Mouse (Mus musculus) ES-E14 (cell line): ENCODE results near the gene Pygo2. TPM values are rescaled to one million over a fixed set of nuclear protein-coding genes. Genes with fewer than 3 reads are reported as not detected.
A peak's percentile ranks its signal among the peaks of the same experiment; 100 is the strongest.

Experiments
- DNase-seq: peaks from one replicate; pipeline ENCODE4 v3.0.0-alpha.2; 2013; ENCODE audit warnings: low read depth, low spot score
- H3K27ac ChIP-seq: 2 replicates; pipeline ENCODE4 v1.5.1; 2012; ENCODE audit warnings: low read depth, mild to moderate bottlenecking, low read length, moderate library complexity, mixed read lengths; ENCODE audit not compliant: poor library complexity, insufficient read depth, severe bottlenecking
- H3K36me3 ChIP-seq: 2 replicates; pipeline ENCODE4 v1.6.1; 2012; ENCODE audit warnings: mild to moderate bottlenecking, low read length, moderate library complexity, mixed read lengths; ENCODE audit not compliant: control insufficient read depth, poor library complexity, insufficient read depth, severe bottlenecking
- H3K4me1 ChIP-seq, 2 experiments: fragments of 150-350 bp in 1 of 2; sonication (generic) in 1 of 2; 2 replicates each; pipeline ENCODE4 v1.6.1; 2012; ENCODE audit warnings: low read length in 2 of 2, mild to moderate bottlenecking in 1 of 2, mixed read lengths in 1 of 2; ENCODE audit not compliant: control insufficient read depth in 2 of 2, insufficient read depth in 2 of 2, poor library complexity in 1 of 2
- H3K4me3 ChIP-seq, 2 experiments: fragments of 150-350 bp in 1 of 2; sonication (generic) in 1 of 2; 2 replicates each; pipeline ENCODE4 v1.5.1; 2012; ENCODE audit warnings: low read length in 2 of 2, low read depth in 1 of 2, mild to moderate bottlenecking in 1 of 2, mixed read lengths in 1 of 2; ENCODE audit not compliant: insufficient read depth in 1 of 2, poor library complexity in 1 of 2, severe bottlenecking in 1 of 2
- H3K9ac ChIP-seq: 2 replicates; pipeline ENCODE4 v1.6.1; 2012; ENCODE audit warnings: low read depth, mild to moderate bottlenecking, low read length, mixed read lengths; ENCODE audit not compliant: poor library complexity, insufficient read depth, severe bottlenecking
- H3K9me3 ChIP-seq: fragments of 150-350 bp; sonication (generic); 2 replicates; pipeline ENCODE4 v1.6.1; 2012; ENCODE audit warnings: low read depth, mild to moderate bottlenecking, low read length; ENCODE audit not compliant: control insufficient read depth, insufficient read depth
- CHD2 ChIP-seq: IDR thresholded peaks from 2 replicates; pipeline ENCODE4 v1.6.1; 2014; ENCODE audit warnings: mild to moderate bottlenecking, low read depth, low read length, inconsistent platforms
- HCFC1 ChIP-seq: IDR thresholded peaks from 2 replicates; pipeline ENCODE4 v1.6.1; 2012; ENCODE audit warnings: low read length, inconsistent platforms, borderline replicate concordance; ENCODE audit not compliant: insufficient read depth
- MAFK ChIP-seq: IDR thresholded peaks from 2 replicates; pipeline ENCODE4 v1.6.1; 2014; ENCODE audit warnings: mild to moderate bottlenecking, low read depth, low read length, inconsistent platforms; ENCODE audit not compliant: insufficient read depth
- ZC3H11A ChIP-seq: IDR thresholded peaks from 2 replicates; pipeline ENCODE4 v1.6.1; 2012; ENCODE audit warnings: low read depth, mild to moderate bottlenecking, inconsistent platforms, low read length, borderline replicate concordance
- ZNF384 ChIP-seq: IDR thresholded peaks from 2 replicates; pipeline ENCODE4 v1.6.1; 2012; ENCODE audit warnings: low read depth, low read length, inconsistent platforms
- in situ Hi-C, 2 experiments: fragments of 600-800 bp; cut with MboI; formaldehyde crosslinking; loops; one replicate each; pipeline ENCODE4 v1.15.1; 2025; ENCODE audit warnings: low sequenced_read_pairs in 2 of 2, inconsistent platforms in 1 of 2; ENCODE audit not compliant: unreplicated experiment in 2 of 2
- total RNA-seq: library from RNA; depleted of rRNA; stranded (reverse); fragments of 300-350 nt; gene quantifications from 2 replicates; pipeline ENCODE4 v1.2.3, GENCODE M21; 2012

The Pygo2 gene
- total RNA-seq, 1 experiment, result 39.2 TPM

DNA sequence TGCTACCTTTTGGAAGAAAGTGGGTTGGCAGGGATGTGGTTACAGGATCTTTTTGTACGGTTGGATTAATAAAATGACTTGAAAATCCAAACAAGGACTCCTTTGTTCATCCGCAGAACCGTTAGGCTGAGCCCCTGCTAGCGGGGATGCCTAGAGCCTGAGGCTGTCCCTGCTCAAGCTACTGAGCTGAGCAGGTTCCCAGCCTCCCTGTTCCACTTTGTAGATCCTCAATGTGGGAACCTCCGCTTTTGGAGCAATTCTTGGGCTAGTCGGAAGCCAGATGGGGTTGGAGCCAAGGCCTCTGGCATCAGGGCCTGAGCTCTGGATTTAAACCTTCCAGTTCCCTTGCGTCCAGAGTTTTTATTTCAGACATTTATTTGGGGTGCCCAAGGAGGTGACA, 5.0 kb downstream of the Pygo2 start:
- in situ Hi-C loops, result no loop called here
- no peak overlapping the region for H3K27ac ChIP-seq
- DNase-seq, result no peak
- no peak for TF ChIP-seq CHD2
- H3K4me1 ChIP-seq, result peaks cover 3 to 27% of the 10 kb centered on the region in 2 experiments; a peak in 2 of 4 replicates
- H3K36me3 ChIP-seq, result peaks cover 15% of the 10 kb centered on the region
- H3K9ac ChIP-seq, result peak overlapping the region; percentile 4; the same call in 1 of the 2 replicates
- H3K9me3 ChIP-seq, result no peaks in the 10 kb centered on the region
- peak overlapping the region in 1 of 2 experiments; percentile 11; a peak in 1 of 4 replicates for H3K4me3 ChIP-seq

DNA sequence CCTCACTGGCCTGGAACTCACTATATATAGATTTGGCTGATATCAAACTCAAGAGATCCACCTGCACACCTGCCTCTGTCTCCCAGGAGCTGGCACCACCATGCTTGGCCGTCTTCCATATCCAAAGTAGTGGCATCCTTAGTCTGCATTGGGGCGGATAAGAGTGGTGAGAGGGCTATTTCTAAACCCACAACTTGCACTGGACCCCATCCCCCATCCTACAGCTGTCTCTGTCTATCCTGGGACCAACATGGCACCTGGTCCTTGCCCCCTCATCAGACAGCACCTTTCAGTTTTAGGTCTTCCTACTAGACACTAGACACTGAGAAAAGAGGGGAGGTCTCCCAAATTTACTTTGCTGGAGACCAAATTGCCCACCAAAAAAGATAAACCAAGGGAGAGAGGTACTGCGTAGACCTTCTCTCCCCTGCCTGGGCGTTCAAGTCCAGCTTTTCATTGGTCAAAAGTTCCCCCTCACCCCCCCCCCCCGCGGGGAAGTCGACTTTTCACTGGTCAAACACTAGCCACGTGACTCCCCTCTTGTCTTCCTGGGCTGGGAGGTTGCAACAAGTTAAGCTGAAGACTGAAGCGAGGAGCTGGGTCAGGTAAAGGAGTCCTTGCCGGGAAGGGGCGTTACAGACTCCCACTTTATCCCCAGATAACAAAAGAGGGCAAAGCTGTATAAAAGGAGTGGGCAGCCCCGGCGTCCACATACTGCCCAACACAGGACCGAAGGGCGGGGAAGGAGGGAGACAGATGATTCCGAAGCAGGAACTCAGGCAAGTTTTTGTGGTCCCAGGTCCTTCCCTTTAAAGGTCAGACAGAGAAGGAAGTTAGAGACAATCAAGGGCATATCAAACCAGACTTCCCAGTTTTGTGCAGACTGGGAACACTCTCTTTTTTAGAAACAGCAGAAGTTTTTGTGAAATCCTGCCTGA, 6.4 kb downstream of the Pygo2 start, which contains the start of gene Pbxip1:
Pbxip1 (plus strand) TSS at position 531 of the 938 bp plus-strand sequence.
- Histone ChIP-seq H3K9ac (peak within 1 kb of the TSS; percentile 72), H3K4me3 (peak within 1 kb of the TSS; percentile 66 to 77), H3K27ac (peak within 1 kb of the TSS; percentile 61), H3K9me3 (no peaks in the 10 kb centered on the region), H3K36me3 (peaks cover 15% of the 10 kb centered on the region), H3K4me1 (peaks cover 3 to 22% of the 10 kb centered on the region in 2 experiments; a peak in 2 of 4 replicates)
- TF ChIP-seq MAFK (no peak), HCFC1 (no peak), CHD2 (0 out of 2 replicates have a peak, but pooled peaks have one; percentile 20), ZNF384 (no peak)
- DNase-seq, result peak; percentile 88
- in situ Hi-C loops, result no loop called here

DNA sequence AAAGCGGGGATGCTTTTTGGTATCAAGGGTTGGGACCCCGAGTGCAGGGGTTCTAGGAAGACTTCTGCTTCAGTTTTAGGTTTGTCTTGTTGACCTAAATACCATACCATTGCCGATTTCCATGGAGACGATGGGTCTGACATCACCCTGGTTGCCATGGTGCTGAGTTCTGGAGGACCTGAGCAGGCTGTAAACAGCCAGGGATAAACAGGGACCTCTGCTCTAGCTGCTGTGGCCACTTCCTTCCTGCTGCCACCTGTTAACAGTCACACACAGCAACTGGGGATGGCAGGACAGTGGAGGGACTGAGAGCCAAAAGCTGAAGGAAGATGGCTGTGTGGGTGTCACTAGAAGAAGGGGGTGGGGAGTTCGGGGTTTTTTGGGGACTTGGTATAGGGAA, 7.3 kb downstream of the Pygo2 start:
- H3K4me3 ChIP-seq, result peak overlapping the region; percentile 66 to 77
- DNase-seq, result no peak
- in situ Hi-C loops, result no loop called here
- peak overlapping the region; percentile 72; the same call in 1 of the 2 replicates for H3K9ac ChIP-seq
- peaks cover 3 to 22% of the 10 kb centered on the region in 2 experiments; a peak in 2 of 4 replicates for H3K4me1 ChIP-seq
- peak overlapping the region; percentile 61; the same call in 1 of the 2 replicates for H3K27ac ChIP-seq
- TF ChIP-seq ZNF384, result no peak
- H3K36me3 ChIP-seq, result peaks cover 15% of the 10 kb centered on the region
- no peaks in the 10 kb centered on the region for H3K9me3 ChIP-seq

DNA sequence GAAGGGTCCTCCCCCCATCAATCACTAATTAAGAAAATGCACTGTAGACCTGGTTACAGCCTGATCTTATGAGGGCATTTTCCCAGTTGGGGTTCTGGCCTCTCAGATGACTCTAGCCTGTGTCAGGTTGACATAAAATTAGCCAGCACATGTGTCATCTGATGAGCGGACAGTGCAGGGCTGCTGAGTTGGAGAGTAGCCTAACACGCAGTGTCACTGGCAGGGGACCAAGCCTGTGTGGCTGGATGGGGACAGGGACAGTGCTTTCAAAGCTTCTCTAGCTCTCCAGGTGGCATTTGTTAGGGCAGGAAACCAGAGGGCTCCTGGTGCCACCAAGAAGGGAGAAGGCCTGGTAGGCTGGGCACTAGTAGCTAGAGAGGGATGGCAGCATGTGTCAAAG, 10.7 kb downstream of the Pygo2 start:
- H3K4me3 ChIP-seq, result no peak overlapping the region
- no peak overlapping the region for H3K27ac ChIP-seq
- H3K9ac ChIP-seq, result no peak overlapping the region
- H3K9me3 ChIP-seq, result no peaks in the 10 kb centered on the region
- in situ Hi-C loops, result no loop called here
- DNase-seq, result no peak
- peaks cover 3% of the 10 kb centered on the region; the same call in 1 of the 2 replicates for H3K36me3 ChIP-seq
- TF ChIP-seq ZNF384 (no peak), MAFK (no peak), HCFC1 (no peak), ZC3H11A (no peak), CHD2 (no peak)
- peaks cover 3 to 11% of the 10 kb centered on the region in 2 experiments; a peak in 2 of 4 replicates for H3K4me1 ChIP-seq
